Mouse (Mus musculus) left cerebral cortex, adult 8-10 months (tissue): Measurements from ENCODE around the gene Prep. TPM values are rescaled to one million over a fixed set of nuclear protein-coding genes. Genes with fewer than 3 reads are reported as not detected.

ENCODE experiments used
- DNase-seq, 2 experiments: peaks; one replicate each; pipeline ENCODE4 v3.0.0; 2022; ENCODE audit warnings: low spot score in 2 of 2
- microRNA-seq, 2 experiments: library from miRNA; unstranded; fragments of <30 nt; microRNA quantifications; one replicate each; pipeline ENCODE4 v1.2.0; 2022
- total RNA-seq, 4 experiments: library from RNA; stranded (reverse); gene quantifications; 2 replicates each; pipeline ENCODE4 v1.2.4; 2022

The Prep gene
- total RNA-seq, 4 experiments from 2014 or later, result 8.4 to 8.9 (median 8.6) TPM

DNA sequence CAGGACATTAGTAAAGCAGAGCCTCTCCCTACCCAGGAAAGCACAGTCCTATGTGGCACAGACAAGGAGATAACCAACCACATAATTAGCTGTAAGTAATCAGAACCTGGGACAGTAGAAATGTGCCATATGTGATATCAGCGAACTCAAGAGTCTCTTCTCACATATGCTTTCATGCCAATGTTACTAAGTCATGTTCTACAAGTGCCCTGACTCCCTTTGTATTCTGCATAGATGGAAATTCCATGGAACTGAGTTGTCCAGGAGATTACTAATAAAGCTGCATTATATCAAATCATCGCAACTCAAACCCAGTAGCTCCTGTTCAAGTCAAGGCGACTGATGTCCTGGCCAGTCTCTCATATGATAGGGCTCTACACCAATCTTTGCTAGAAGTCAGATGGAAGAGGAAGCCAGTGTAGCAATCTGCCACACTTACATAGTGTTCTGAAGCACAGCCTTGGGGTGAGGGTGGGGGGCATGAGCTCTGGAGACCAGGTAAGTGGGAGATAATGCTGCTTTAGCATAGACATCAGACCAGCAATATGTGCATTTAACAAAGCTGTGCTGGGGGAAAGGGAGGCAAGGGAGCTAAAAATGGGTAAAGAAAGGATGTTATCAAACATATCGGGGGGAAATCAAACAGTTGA is 113.8 kb downstream of the Prep start:
- no peak for DNase-seq

DNA sequence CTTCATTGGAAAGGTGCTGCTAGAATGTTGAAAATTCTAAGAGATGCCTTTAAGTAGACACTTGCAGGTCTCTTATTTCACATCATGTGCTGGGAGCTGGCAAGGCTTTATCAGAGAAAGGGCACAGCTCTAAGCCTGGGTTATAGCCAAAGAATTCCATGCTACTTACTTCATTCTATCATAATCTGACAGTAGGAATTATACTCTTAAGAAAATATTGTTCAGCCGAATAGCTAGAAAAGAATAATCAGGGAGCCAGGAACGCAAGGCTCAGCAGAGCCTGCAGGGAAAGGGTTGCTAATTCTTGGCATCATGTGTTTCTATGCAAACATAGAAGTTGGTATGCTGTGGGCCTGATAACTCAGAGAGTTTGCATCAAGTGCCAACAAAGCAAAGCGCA is 114.3 kb downstream of the Prep start:
- DNase-seq, result no peak

DNA sequence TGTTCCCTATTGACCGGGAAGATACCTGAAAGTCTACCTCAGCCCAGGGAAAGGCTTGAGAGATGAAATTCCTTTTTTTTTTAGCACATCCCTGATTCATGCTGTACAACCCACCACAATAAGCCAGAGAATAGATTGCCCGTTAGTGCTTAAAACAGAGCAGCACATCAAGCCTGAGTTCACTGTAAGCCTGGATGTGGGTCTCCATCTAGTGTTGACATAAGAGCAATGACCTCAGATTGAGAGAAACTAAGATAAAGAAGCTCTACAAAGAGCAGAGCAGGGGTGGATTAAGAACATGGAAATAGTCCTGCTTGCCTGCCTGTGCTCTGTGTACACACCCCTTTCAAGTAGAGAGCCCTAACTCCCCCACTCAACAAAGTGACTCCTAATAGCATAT is 118.5 kb downstream of the Prep start:
- DNase-seq, result no peak

DNA sequence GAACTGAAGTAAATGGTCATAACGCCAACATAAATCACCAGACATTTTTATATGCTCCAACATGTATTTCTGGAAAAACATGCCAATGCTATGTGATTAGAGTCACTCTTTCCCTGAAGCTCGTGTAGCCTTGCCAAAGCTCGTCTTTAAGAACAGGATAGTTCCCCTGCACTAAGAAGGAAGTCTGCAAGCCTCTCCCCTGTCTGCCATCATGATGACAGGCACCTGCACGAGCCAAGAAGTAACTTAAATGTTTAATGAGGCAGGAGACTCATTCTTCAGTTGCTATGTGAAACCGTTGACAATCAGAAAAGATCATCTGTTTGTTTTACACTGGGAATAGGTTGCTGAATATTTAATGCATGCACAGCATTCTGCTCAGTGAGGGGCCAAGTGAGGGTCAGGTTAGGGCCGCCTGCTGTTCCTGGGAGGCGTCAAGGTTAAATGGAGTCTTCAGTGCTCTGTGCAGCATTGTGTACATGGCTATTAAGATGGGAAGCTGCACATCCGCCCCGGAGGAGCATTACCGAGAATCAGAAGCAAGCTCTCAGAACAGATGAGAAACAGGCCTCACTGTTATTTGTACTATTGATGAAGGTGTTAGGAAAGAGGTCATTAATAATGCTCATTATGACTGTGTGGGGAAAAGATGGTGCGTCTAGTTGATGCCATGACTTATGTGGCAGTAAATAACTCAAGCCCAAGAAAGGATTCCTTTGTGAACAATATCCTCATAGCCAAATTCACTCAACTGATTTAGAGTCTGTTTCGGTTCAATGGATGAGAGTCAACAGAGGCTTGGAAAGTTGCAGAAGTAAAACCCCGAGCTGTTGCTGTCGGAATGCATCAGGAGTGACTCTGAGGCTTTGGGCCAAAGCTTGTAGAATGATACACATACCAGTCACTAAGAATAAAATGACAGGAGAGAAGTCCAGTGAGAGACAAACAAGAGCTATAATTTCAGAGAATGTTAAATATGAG is 126.6 kb downstream of the Prep start:
- no peak for DNase-seq

DNA sequence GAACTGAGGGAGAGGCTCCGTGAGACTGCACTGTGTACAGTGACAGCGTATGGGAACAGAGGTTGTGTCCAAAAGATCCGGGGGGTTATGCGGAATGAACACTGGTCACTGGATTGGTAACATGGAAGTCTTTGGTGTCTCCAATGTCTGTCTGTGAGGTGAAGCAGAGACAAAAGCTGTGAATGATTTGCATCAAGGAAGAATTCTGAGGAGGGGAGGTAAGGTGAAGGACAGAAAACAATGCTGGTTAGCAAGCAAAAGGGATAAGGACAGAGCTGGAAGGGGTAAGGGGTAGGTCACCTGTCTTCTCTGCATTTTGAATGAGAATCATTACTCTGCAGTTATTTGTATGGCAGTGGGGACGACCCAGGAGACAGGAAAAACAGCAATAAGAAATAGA is 127.5 kb downstream of the Prep start:
- no peak for DNase-seq

DNA sequence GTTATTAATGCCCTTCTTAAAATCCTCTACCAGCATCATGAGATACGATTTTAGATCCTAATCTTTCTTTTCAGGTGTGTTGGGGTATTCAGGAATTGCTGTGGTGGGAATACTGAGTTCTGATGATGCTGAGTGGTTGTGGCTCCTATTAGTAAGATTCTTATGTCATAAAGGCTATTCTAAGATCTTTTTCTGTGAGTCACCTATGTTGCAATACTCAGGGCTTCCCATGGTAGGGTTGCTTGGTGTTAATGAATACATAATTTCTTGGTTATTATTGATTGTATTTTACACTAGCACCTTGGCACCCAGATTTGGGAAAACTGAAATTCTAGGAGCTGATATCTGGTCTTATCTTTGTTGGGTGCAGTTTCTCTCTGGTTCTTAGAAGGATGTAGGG is 137.6 kb downstream of the Prep start:
- DNase-seq, result no peak

DNA sequence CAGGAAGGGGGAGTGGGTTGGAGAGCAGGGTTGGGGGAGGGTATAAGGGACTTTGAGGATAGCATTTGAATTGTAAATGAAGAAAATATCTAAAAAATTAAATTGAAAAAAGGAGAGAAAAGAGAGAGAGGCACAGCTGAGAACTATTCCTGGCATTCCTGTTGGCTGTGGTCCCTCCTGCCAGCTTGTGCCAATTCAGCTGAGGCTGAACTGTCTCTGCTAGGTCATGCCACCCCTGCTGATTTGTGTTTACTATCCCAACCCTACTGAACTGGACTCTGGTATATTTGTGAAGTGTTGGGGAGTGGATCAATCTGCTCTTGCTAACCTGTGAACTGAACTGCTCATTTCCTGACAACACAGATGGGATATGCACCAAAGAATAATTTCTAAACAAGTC is 143.2 kb downstream of the Prep start:
- DNase-seq, result no peak

DNA sequence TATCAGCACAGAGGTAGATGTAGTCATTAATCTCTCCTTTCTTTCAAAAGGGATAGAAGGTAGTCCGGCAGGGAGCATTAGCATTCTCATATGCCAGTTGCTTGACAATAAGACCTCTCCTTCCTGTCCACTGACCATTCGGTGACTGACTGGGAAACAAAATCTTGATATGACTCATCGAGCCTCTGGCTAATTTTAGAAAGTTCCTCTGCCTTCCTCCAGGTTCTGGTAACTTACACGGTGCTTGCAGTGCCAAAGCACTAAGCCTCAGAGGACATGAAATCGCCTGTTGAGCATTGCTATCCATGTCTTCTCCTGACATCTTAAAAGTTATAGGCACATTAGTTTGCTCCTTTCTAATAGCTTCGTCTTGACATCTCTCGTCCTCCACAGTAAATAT is 149.7 kb downstream of the Prep start:
- no peak for DNase-seq

Small RNA genes lying within 50 kb of the gene (microRNA-seq; reads per million reads assigned to microRNA genes)
- 0 reads per million in 2 experiments for gene Gm23766

Other genes starting within 250 kb of the Prep start
- gene Popdc3, start 110.9 kb downstream of the Prep start, total RNA-seq, result under 1 TPM; 0.78 to 0.98 (median 0.85) TPM